Mouse (Mus musculus) hindbrain, embryonic 15.5 days (tissue): Measurements from ENCODE around the gene Gpr19. TPM values are rescaled to one million over a fixed set of nuclear protein-coding genes. Genes with fewer than 3 reads are reported as not detected.

Source experiments
- ATAC-seq: fragments of 200-750 bp; cut with Nextera tagmentation; 2 replicates; pipeline ENCODE4 v1.8.0; 2017; ENCODE audit warnings: low read depth, moderate number of reproducible peaks, moderate TSS enrichment; ENCODE audit not compliant: low FRiP score
- H3K27ac ChIP-seq: fragments of 300-500 bp; sonication (generic); replicated peaks from 2 replicates; pipeline ENCODE4 v1.5.1; 2015; ENCODE audit warnings: mild to moderate bottlenecking, inconsistent platforms
- H3K27me3 ChIP-seq: fragments of 300-500 bp; sonication (generic); 2 replicates; pipeline ENCODE4 v1.6.1; 2015; ENCODE audit warnings: control low read depth, inconsistent platforms
- H3K36me3 ChIP-seq: fragments of 300-500 bp; sonication (generic); 2 replicates; pipeline ENCODE4 v1.6.1; 2015; ENCODE audit warnings: control low read depth, inconsistent platforms
- H3K4me1 ChIP-seq: fragments of 300-500 bp; sonication (generic); replicated peaks from 2 replicates; pipeline ENCODE4 v1.6.1; 2015; ENCODE audit warnings: control low read depth, inconsistent platforms
- H3K4me2 ChIP-seq: fragments of 300-500 bp; sonication (generic); 2 replicates; pipeline ENCODE4 v1.6.1; 2015; ENCODE audit warnings: moderate library complexity, mild to moderate bottlenecking, inconsistent platforms
- H3K4me3 ChIP-seq: fragments of 300-500 bp; sonication (generic); 2 replicates; pipeline ENCODE4 v1.5.1; 2015; ENCODE audit warnings: mild to moderate bottlenecking, inconsistent platforms
- H3K9ac ChIP-seq: fragments of 300-500 bp; sonication (generic); 2 replicates; pipeline ENCODE4 v1.6.1; 2015; ENCODE audit warnings: inconsistent platforms
- H3K9me3 ChIP-seq: fragments of 300-500 bp; sonication (generic); 2 replicates; pipeline ENCODE4 v1.6.1; 2016; ENCODE audit warnings: control low read depth, inconsistent platforms
- WGBS: fragments of 180-500 bp; shearing (Covaris S2); methylation state at CpG from one replicate; pipeline ENCODE4 v1.1.7; 2015; 5-methylcytosine and 5-hydroxymethylcytosine counted together
- polyA plus RNA-seq: library from polyadenylated mRNA; unstranded; fragments of >200 nt; fragmentation: Nextera tagmentation; extraction: Ambion mirVana; gene quantifications from 2 replicates; pipeline ENCODE4 v1.2.1, GENCODE M21; 2015

Gene Gpr19
- polyA plus RNA-seq, 1 experiment from 2014 or later, result 34.3 TPM

GRCm38 (mm10) chr6:134921695-134922510, 23.5 kb upstream of the Gpr19 start:
- Histone ChIP-seq H3K4me2 (peak overlapping the region; percentile 82), H3K4me3 (peak overlapping the region; percentile 91), H3K9me3 (no peaks in the 10 kb centered on the region), H3K36me3 (no peaks in the 10 kb centered on the region), H3K9ac (peak overlapping the region; percentile 85), H3K4me1 (peaks cover 36% of the 10 kb centered on the region), H3K27me3 (no peaks in the 10 kb centered on the region), H3K27ac (0 out of 2 replicates have a peak overlapping the region, but pooled peaks have one; percentile 43)
- WGBS, result 5% methylated on average over 20 of the region's 20 CpGs
- ATAC-seq, result no peak

- H3K9me3 ChIP-seq, result no peaks in the 10 kb centered on the region
- peak overlapping the region; percentile 85 for H3K9ac ChIP-seq
- no peaks in the 10 kb centered on the region for H3K36me3 ChIP-seq
- peak overlapping the region; percentile 91 for H3K4me3 ChIP-seq
- ATAC-seq, result no peak
- peak overlapping the region; percentile 97 for H3K27ac ChIP-seq
- H3K4me2 ChIP-seq, result peak overlapping the region; percentile 82
- peaks cover 35% of the 10 kb centered on the region for H3K4me1 ChIP-seq
- H3K27me3 ChIP-seq, result no peaks in the 10 kb centered on the region
- under 1% methylated on average over 32 of the region's 32 CpGs for WGBS
Observed at GRCm38 (mm10) chr6:134921014-134921694, 22.8 kb upstream of the Gpr19 start.

GRCm38 (mm10) chr6:134920190-134921013, 22.0 kb upstream of the Gpr19 start, which contains the start of gene Cdkn1b:
Gene Cdkn1b (plus strand): TSS chr6:134920401.
- WGBS, result under 1% methylated on average over 76 of the region's 77 CpGs
- peak within 1 kb of the TSS; percentile 91 for H3K4me3 ChIP-seq
- no peaks in the 10 kb centered on the region for H3K9me3 ChIP-seq
- no peaks in the 10 kb centered on the region for H3K27me3 ChIP-seq
- H3K36me3 ChIP-seq, result no peaks in the 10 kb centered on the region
- peak within 1 kb of the TSS; percentile 82 for H3K4me2 ChIP-seq
- H3K27ac ChIP-seq, result peak within 1 kb of the TSS; percentile 97
- peaks cover 35% of the 10 kb centered on the region for H3K4me1 ChIP-seq
- peak; percentile 97 for ATAC-seq
- peak within 1 kb of the TSS; percentile 85 for H3K9ac ChIP-seq

GRCm38 (mm10) chr6:134919511-134920189, 21.3 kb upstream of the Gpr19 start:
- Histone ChIP-seq H3K27ac (peak overlapping the region; percentile 97), H3K27me3 (no peaks in the 10 kb centered on the region), H3K9ac (peak overlapping the region; percentile 85), H3K9me3 (no peaks in the 10 kb centered on the region), H3K4me1 (peaks cover 35% of the 10 kb centered on the region), H3K36me3 (no peaks in the 10 kb centered on the region), H3K4me2 (peak overlapping the region; percentile 82), H3K4me3 (peak overlapping the region; percentile 91)
- WGBS, result 2% methylated on average over 37 of the region's 37 CpGs
- ATAC-seq, result peak; percentile 80

- 90% methylated on average over 10 of the region's 10 CpGs for whole genome bisulfite sequencing
Observed at GRCm38 (mm10) chr6:134918769-134919168, 20.4 kb upstream of the Gpr19 start.

GRCm38 (mm10) chr6:134917087-134917486, 18.7 kb upstream of the Gpr19 start:
- Histone ChIP-seq H3K9ac (no peak overlapping the region), H3K4me2 (peak overlapping the region; percentile 60), H3K27me3 (no peaks in the 10 kb centered on the region), H3K36me3 (no peaks in the 10 kb centered on the region), H3K9me3 (no peaks in the 10 kb centered on the region), H3K4me1 (peaks cover 20% of the 10 kb centered on the region), H3K27ac (peak overlapping the region; percentile 16; the same call in 1 of the 2 replicates), H3K4me3 (peak overlapping the region; percentile 41)
- ATAC-seq, result no peak
- 2% methylated on average over 11 of the region's 11 CpGs for WGBS

More at GRCm38 (mm10) chr6:134918769-134919168, 20.4 kb upstream of the Gpr19 start:
- H3K4me1 ChIP-seq, result peaks cover 33% of the 10 kb centered on the region
- H3K27ac ChIP-seq, result no peak overlapping the region
- no peak overlapping the region for H3K4me3 ChIP-seq
- no peaks in the 10 kb centered on the region for H3K36me3 ChIP-seq
- H3K27me3 ChIP-seq, result no peaks in the 10 kb centered on the region
- no peak overlapping the region for H3K4me2 ChIP-seq
- ATAC-seq, result no peak
- H3K9me3 ChIP-seq, result no peaks in the 10 kb centered on the region
- H3K9ac ChIP-seq, result no peak overlapping the region

GRCm38 (mm10) chr6:134916641-134917040, 18.3 kb upstream of the Gpr19 start:
- no peak for ATAC-seq
- H3K9ac ChIP-seq, result peak overlapping the region; percentile 23; the same call in 1 of the 2 replicates
- peak overlapping the region; percentile 60 for H3K4me2 ChIP-seq
- H3K4me1 ChIP-seq, result peaks cover 15% of the 10 kb centered on the region
- H3K36me3 ChIP-seq, result no peaks in the 10 kb centered on the region
- WGBS, result 0% methylated on average over 11 of the region's 11 CpGs
- no peaks in the 10 kb centered on the region for H3K9me3 ChIP-seq
- no peaks in the 10 kb centered on the region for H3K27me3 ChIP-seq
- H3K27ac ChIP-seq, result 0 out of 2 replicates have a peak overlapping the region, but pooled peaks have one; percentile 16
- H3K4me3 ChIP-seq, result peak overlapping the region; percentile 41

- no peak overlapping the region for H3K27ac ChIP-seq
- no peaks in the 10 kb centered on the region for H3K27me3 ChIP-seq
- no peak overlapping the region for H3K4me2 ChIP-seq
- WGBS, result 97% methylated on average over 5 of the region's 5 CpGs
- peaks cover 12% of the 10 kb centered on the region for H3K4me1 ChIP-seq
- no peak overlapping the region for H3K4me3 ChIP-seq
- H3K36me3 ChIP-seq, result no peaks in the 10 kb centered on the region
- no peak for ATAC-seq
- no peak overlapping the region for H3K9ac ChIP-seq
- H3K9me3 ChIP-seq, result no peaks in the 10 kb centered on the region
Observed at GRCm38 (mm10) chr6:134914523-134914922, 16.1 kb upstream of the Gpr19 start.

- no peak overlapping the region for H3K4me3 ChIP-seq
- H3K9me3 ChIP-seq, result no peaks in the 10 kb centered on the region
- no peaks in the 10 kb centered on the region for H3K36me3 ChIP-seq
- H3K9ac ChIP-seq, result no peak overlapping the region
- WGBS, result 90% methylated on average over 1 of the region's 1 CpGs
- H3K4me1 ChIP-seq, result no peaks in the 10 kb centered on the region
- no peak for ATAC-seq
- no peaks in the 10 kb centered on the region for H3K27me3 ChIP-seq
- H3K4me2 ChIP-seq, result no peak overlapping the region
- no peak overlapping the region for H3K27ac ChIP-seq
Observed at GRCm38 (mm10) chr6:134905811-134906210, 7.4 kb upstream of the Gpr19 start.

GRCm38 (mm10) chr6:134903891-134904884, 5.8 kb upstream of the Gpr19 start:
- WGBS, result 95% methylated on average over 10 of the region's 10 CpGs
- Histone ChIP-seq H3K4me3 (no peak overlapping the region), H3K36me3 (no peaks in the 10 kb centered on the region), H3K9ac (no peak overlapping the region), H3K4me2 (no peak overlapping the region), H3K27ac (no peak overlapping the region), H3K27me3 (no peaks in the 10 kb centered on the region), H3K9me3 (no peaks in the 10 kb centered on the region), H3K4me1 (peaks cover 2% of the 10 kb centered on the region)
- ATAC-seq, result no peak
